Mouse (Mus musculus): ENCODE results near the gene Gm17019.
"Not testable (repeated sequence)": the region's sequence is repeated elsewhere in the genome, so short reads cannot be mapped to it uniquely, and the experiment has no call there.

DNA sequence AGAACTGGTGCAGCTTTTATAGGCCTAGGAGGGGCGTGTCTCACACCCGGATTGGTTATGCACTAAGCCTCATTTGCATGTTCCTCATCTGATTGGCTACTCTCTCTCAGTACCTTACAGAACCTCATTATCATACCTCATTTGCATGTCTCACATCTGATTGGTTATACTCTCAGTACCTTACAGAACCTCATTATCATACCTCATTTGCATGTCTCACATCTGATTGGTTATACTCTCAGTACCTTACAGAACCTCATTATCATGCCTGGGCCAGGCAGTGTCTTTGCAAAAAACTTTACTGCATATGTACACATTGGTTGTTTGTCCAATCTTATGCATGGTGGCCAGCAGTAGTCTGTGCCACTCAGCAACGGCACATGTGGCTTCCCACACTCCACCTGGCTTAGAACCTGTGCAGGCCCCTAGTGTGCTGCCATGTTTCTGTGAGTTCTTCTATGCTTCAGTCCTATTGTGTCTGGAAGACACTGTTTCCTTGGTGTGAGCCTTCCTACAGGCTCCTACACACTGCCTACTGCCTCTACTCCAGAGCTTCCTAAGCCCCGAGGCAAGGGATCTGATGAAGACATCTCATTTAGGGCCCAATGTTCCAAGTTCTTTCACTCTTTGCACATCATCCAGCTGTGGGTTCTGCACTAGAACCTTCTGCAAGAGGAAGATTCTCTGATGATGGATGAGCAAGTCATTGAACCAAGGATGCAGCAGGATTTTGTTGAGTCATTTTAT, 29.0 kb upstream of the Gm17019 start:
- not testable (repeated sequence) for TF ChIP-seq CTCF (IDR thresholded peaks at IDR 0.05; ENCODE audit: extremely low read depth, insufficient read length, insufficient replicate concordance, low read depth, low read length); POLR2A (IDR thresholded peaks at IDR 0.05; ENCODE audit: low read depth, low read length)
